Mouse (Mus musculus): Measurements from ENCODE around the gene Taf8. TPM values are rescaled to one million over a fixed set of nuclear protein-coding genes. Genes with fewer than 3 reads are reported as not detected.

The Taf8 gene
- polyA plus RNA-seq, 1 experiment from 2014 or later, result 29.6 TPM

DNA sequence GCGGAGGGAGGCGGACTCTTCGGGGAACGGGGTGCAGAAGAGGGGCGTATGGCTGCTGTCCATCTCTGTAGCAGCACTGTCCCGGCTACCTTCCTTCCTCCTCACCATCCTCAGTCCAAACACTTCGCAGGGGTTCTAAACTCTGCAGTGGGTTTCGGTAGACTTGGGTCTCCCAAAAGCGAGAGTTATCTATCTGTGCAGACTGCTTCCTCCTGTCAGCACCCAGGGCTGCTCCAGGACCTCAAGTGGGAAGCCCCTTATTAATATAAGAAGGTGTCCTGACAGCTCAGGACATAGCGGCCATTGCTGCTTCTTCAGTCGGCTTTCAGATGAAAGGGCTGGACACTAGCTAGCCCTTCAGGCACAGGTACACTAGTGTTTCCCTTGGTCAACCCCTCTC is 37.1 kb downstream of the Taf8 start:
- no peak overlapping the region for H3K4me3 ChIP-seq (ENCODE audit: low read depth, low read length)
- no peaks in the 10 kb centered on the region; the same call in 1 of the 2 replicates for H3K9me3 ChIP-seq (ENCODE audit: control insufficient read depth, low read length)
- H3K36me3 ChIP-seq (ENCODE audit: control insufficient read depth, insufficient read depth, low read length), result no peaks in the 10 kb centered on the region
- no peak for ATAC-seq (replicated peaks; ENCODE audit: low FRiP score)
- no peak overlapping the region for H3K9ac ChIP-seq (ENCODE audit: low read length)
- no peak overlapping the region for H3K27ac ChIP-seq (ENCODE audit: low read depth, low read length)
- H3K4me2 ChIP-seq (ENCODE audit: low read depth, low read length, severe bottlenecking), result no peak overlapping the region
- no peaks in the 10 kb centered on the region for H3K4me1 ChIP-seq (replicated peaks; ENCODE audit: control insufficient read depth, insufficient read depth, low read length)
- WGBS, result 81% methylated on average over 11 of the region's 11 CpGs
- no peak for DNase-seq (ENCODE audit: low spot score)
- H3K27me3 ChIP-seq (ENCODE audit: control insufficient read depth, insufficient read depth, low read length), result peaks cover 26% of the 10 kb centered on the region

DNA sequence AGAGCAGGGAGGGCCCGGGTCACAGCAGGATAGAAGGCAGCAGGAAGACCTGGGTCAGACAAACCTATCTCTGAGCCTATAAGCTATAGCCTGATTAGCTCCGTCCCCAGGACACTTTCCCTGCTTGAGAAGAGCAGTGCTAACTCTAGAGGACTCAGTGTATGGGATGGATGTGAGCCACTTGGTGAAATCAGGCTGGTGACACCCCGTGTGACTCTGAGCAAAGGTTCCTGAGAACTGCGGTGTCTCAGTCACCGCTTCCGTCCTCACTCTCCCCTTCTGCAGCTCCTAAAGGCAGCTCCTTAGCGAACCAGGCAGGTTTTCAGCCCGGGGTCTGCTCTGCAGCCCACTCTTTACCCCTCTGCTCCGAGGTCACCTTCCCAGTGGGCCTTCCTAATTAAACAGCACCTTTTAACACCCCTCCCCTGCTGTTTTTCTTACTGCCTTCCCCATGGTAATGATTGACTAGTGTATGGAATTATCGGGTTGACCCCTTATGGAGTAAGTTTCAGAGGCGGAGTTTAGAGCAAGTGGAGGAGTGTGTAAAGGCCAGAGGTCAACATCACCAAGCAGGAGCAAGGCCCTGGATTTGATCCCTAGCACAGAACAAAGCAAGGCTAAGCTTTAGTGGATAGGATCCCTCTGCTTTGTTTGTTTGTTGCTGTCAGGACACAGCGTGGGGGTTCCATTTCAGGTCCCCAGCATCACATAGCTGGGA is 37.7 kb downstream of the Taf8 start:
- Histone ChIP-seq H3K27me3 (ENCODE audit: control insufficient read depth, insufficient read depth, low read length) (peaks cover 26% of the 10 kb centered on the region), H3K4me3 (ENCODE audit: low read depth, low read length) (no peak overlapping the region), H3K27ac (ENCODE audit: low read depth, low read length) (no peak overlapping the region), H3K4me2 (ENCODE audit: low read depth, low read length, severe bottlenecking) (no peak overlapping the region), H3K9ac (ENCODE audit: low read length) (no peak overlapping the region), H3K4me1 (replicated peaks; ENCODE audit: control insufficient read depth, insufficient read depth, low read length) (no peaks in the 10 kb centered on the region), H3K9me3 (ENCODE audit: control insufficient read depth, low read length) (no peaks in the 10 kb centered on the region; the same call in 1 of the 2 replicates), H3K36me3 (ENCODE audit: control insufficient read depth, insufficient read depth, low read length) (no peaks in the 10 kb centered on the region)
- DNase-seq (ENCODE audit: low spot score) (no peak), ATAC-seq (replicated peaks; ENCODE audit: low FRiP score) (no peak)
- WGBS, result 46% methylated on average over 12 of the region's 12 CpGs

DNA sequence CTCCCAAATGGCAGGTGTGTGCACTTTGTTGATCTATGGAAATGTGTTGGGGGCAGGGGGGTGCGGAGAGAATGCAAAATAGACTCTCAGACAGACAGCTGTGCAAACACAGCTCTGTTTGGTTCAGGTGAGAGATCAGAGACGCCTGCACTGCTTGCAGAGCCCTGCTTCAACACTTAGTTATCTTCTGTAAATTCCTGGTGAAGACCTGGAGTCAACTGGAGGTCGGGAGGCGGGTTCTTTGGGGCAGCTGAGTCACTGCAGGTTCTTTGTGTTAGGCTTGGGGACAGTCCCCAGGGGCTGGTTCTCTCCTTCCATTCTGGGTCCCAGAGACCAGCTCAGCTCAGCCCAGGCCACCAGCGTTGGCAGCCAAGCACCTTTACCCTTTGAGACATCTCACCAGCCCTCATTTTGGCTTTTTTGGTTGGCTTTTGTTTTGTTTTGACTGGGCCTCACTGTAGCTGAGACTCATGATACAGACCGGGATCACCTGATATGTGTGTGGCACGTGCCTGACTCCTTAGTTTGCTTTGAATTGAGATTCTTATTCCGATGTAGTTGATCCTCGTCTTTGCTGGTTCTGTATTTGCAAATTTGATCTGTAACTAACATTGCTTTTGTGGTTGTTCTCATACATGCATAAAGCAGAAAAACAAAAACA is 39.2 kb downstream of the Taf8 start:
- no peaks in the 10 kb centered on the region; the same call in 1 of the 2 replicates for H3K9me3 ChIP-seq (ENCODE audit: control insufficient read depth, low read length)
- H3K27me3 ChIP-seq (ENCODE audit: control insufficient read depth, insufficient read depth, low read length), result peaks cover 13% of the 10 kb centered on the region
- no peaks in the 10 kb centered on the region for H3K36me3 ChIP-seq (ENCODE audit: control insufficient read depth, insufficient read depth, low read length)
- ATAC-seq (replicated peaks; ENCODE audit: low FRiP score) (no peak), DNase-seq (ENCODE audit: low spot score) (no peak)
- H3K27ac ChIP-seq (ENCODE audit: low read depth, low read length), result no peak overlapping the region
- H3K4me1 ChIP-seq (replicated peaks; ENCODE audit: control insufficient read depth, insufficient read depth, low read length), result no peaks in the 10 kb centered on the region
- no peak overlapping the region for H3K9ac ChIP-seq (ENCODE audit: low read length)
- no peak overlapping the region for H3K4me3 ChIP-seq (ENCODE audit: low read depth, low read length)
- 58% methylated on average over 9 of the region's 9 CpGs for WGBS
- H3K4me2 ChIP-seq (ENCODE audit: low read depth, low read length, severe bottlenecking), result no peak overlapping the region

GRCm38 (mm10) chr17:47462209-47462608 is 39.9 kb downstream of the Taf8 start:
- 85% methylated on average over 7 of the region's 7 CpGs for WGBS
- Histone ChIP-seq H3K9ac (ENCODE audit: low read length) (no peak overlapping the region), H3K4me2 (ENCODE audit: low read depth, low read length, severe bottlenecking) (no peak overlapping the region), H3K4me3 (ENCODE audit: low read depth, low read length) (no peak overlapping the region), H3K27ac (ENCODE audit: low read depth, low read length) (no peak overlapping the region), H3K36me3 (ENCODE audit: control insufficient read depth, insufficient read depth, low read length) (no peaks in the 10 kb centered on the region), H3K27me3 (ENCODE audit: control insufficient read depth, insufficient read depth, low read length) (peaks cover 7% of the 10 kb centered on the region), H3K9me3 (ENCODE audit: control insufficient read depth, low read length) (no peaks in the 10 kb centered on the region; the same call in 1 of the 2 replicates), H3K4me1 (replicated peaks; ENCODE audit: control insufficient read depth, insufficient read depth, low read length) (no peaks in the 10 kb centered on the region)
- ATAC-seq (replicated peaks; ENCODE audit: low FRiP score), result no peak
- no peak for DNase-seq (ENCODE audit: low spot score)

DNA sequence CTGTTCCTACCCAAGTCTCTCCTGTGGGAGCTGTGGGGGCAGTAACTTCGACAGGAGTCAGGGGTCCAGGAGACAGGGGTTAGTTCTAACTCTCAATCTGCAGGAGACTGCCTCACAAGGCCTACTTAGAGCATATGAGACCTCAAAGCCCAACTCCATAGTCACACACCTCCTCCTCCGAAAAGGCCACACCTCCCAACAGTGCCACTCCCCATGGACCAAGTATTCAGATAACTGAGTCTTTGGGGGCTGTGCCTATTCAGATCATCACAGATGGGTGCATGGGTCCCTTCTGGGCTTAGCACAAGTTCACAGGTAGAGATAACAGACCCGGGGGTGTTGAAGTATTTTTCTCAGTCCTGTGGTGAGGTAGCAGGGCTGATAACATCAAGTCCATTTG is 40.4 kb downstream of the Taf8 start:
- Histone ChIP-seq H3K27ac (ENCODE audit: low read depth, low read length) (no peak overlapping the region), H3K36me3 (ENCODE audit: control insufficient read depth, insufficient read depth, low read length) (no peaks in the 10 kb centered on the region), H3K4me1 (replicated peaks; ENCODE audit: control insufficient read depth, insufficient read depth, low read length) (no peaks in the 10 kb centered on the region), H3K4me2 (ENCODE audit: low read depth, low read length, severe bottlenecking) (no peak overlapping the region), H3K4me3 (ENCODE audit: low read depth, low read length) (no peak overlapping the region), H3K9ac (ENCODE audit: low read length) (no peak overlapping the region), H3K9me3 (ENCODE audit: control insufficient read depth, low read length) (no peaks in the 10 kb centered on the region), H3K27me3 (ENCODE audit: control insufficient read depth, insufficient read depth, low read length) (peaks cover 2% of the 10 kb centered on the region; the same call in 1 of the 2 replicates)
- ATAC-seq (replicated peaks; ENCODE audit: low FRiP score), result no peak
- DNase-seq (ENCODE audit: low spot score), result no peak
- WGBS, result 78% methylated on average over 3 of the region's 3 CpGs

GRCm38 (mm10) chr17:47459341-47459919 is 42.7 kb downstream of the Taf8 start:
- Histone ChIP-seq H3K27me3 (ENCODE audit: control insufficient read depth, insufficient read depth, low read length) (no peaks in the 10 kb centered on the region), H3K4me1 (replicated peaks; ENCODE audit: control insufficient read depth, insufficient read depth, low read length) (no peaks in the 10 kb centered on the region), H3K4me3 (ENCODE audit: low read depth, low read length) (no peak overlapping the region), H3K9me3 (ENCODE audit: control insufficient read depth, low read length) (no peaks in the 10 kb centered on the region), H3K4me2 (ENCODE audit: low read depth, low read length, severe bottlenecking) (no peak overlapping the region), H3K27ac (ENCODE audit: low read depth, low read length) (no peak overlapping the region), H3K36me3 (ENCODE audit: control insufficient read depth, insufficient read depth, low read length) (no peaks in the 10 kb centered on the region), H3K9ac (ENCODE audit: low read length) (no peak overlapping the region)
- 79% methylated on average over 3 of the region's 3 CpGs for WGBS
- no peak for DNase-seq (ENCODE audit: low spot score)
- no peak for ATAC-seq (replicated peaks; ENCODE audit: low FRiP score)

GRCm38 (mm10) chr17:47458936-47459335 is 43.2 kb downstream of the Taf8 start:
- Histone ChIP-seq H3K4me3 (ENCODE audit: low read depth, low read length) (no peak overlapping the region), H3K4me2 (ENCODE audit: low read depth, low read length, severe bottlenecking) (no peak overlapping the region), H3K27me3 (ENCODE audit: control insufficient read depth, insufficient read depth, low read length) (no peaks in the 10 kb centered on the region), H3K36me3 (ENCODE audit: control insufficient read depth, insufficient read depth, low read length) (no peaks in the 10 kb centered on the region), H3K27ac (ENCODE audit: low read depth, low read length) (no peak overlapping the region), H3K9me3 (ENCODE audit: control insufficient read depth, low read length) (no peaks in the 10 kb centered on the region), H3K9ac (ENCODE audit: low read length) (no peak overlapping the region), H3K4me1 (replicated peaks; ENCODE audit: control insufficient read depth, insufficient read depth, low read length) (no peaks in the 10 kb centered on the region)
- ATAC-seq (replicated peaks; ENCODE audit: low FRiP score), result no peak
- DNase-seq (ENCODE audit: low spot score), result no peak
- WGBS, result 93% methylated on average over 2 of the region's 2 CpGs

DNA sequence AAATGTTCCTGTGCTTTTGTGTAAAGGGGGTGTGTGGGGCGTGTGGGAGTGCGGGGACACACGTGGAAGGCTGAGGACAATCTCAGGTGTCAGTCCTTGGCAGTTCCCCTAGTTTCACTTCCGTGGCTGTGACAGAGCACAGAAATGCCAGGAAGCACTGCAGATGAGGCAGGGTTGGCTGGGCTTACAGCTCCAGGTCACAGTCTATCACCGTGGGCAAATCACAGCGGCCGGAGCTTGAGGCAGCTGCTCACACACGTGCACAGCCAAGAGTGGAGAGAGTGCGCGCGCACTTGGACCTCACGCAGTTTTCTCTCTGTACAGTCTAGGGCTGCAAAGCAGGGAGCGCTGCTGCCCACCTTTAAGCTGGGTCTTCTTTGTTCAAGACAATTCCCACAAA is 43.8 kb downstream of the Taf8 start:
- H3K9ac ChIP-seq (ENCODE audit: low read length), result no peak overlapping the region
- DNase-seq (ENCODE audit: low spot score), result no peak
- H3K4me1 ChIP-seq (replicated peaks; ENCODE audit: control insufficient read depth, insufficient read depth, low read length), result no peaks in the 10 kb centered on the region
- no peaks in the 10 kb centered on the region for H3K27me3 ChIP-seq (ENCODE audit: control insufficient read depth, insufficient read depth, low read length)
- H3K4me3 ChIP-seq (ENCODE audit: low read depth, low read length), result no peak overlapping the region
- H3K27ac ChIP-seq (ENCODE audit: low read depth, low read length), result no peak overlapping the region
- ATAC-seq (replicated peaks; ENCODE audit: low FRiP score), result no peak
- H3K4me2 ChIP-seq (ENCODE audit: low read depth, low read length, severe bottlenecking), result no peak overlapping the region
- H3K9me3 ChIP-seq (ENCODE audit: control insufficient read depth, low read length), result no peaks in the 10 kb centered on the region
- WGBS, result 87% methylated on average over 13 of the region's 13 CpGs
- no peaks in the 10 kb centered on the region for H3K36me3 ChIP-seq (ENCODE audit: control insufficient read depth, insufficient read depth, low read length)
